Mouse (Mus musculus) thymus, postnatal 0 days (tissue): ENCODE data around the gene Fgd3. TPM values are rescaled to one million over a fixed set of nuclear protein-coding genes. Genes with fewer than 3 reads are reported as not detected.

Source experiments
- DNase-seq: peaks from one replicate; pipeline ENCODE4 v3.0.0-alpha.2; 2015; ENCODE audit warnings: low spot score
- polyA plus RNA-seq: library from polyadenylated mRNA; unstranded; fragments of >200 nt; fragmentation: Nextera tagmentation; extraction: Ambion mirVana; gene quantifications from 2 replicates; pipeline ENCODE4 v1.2.1, GENCODE M21; 2015

Gene Fgd3
- polyA plus RNA-seq, 1 experiment from 2014 or later: 2.1 TPM

DNA sequence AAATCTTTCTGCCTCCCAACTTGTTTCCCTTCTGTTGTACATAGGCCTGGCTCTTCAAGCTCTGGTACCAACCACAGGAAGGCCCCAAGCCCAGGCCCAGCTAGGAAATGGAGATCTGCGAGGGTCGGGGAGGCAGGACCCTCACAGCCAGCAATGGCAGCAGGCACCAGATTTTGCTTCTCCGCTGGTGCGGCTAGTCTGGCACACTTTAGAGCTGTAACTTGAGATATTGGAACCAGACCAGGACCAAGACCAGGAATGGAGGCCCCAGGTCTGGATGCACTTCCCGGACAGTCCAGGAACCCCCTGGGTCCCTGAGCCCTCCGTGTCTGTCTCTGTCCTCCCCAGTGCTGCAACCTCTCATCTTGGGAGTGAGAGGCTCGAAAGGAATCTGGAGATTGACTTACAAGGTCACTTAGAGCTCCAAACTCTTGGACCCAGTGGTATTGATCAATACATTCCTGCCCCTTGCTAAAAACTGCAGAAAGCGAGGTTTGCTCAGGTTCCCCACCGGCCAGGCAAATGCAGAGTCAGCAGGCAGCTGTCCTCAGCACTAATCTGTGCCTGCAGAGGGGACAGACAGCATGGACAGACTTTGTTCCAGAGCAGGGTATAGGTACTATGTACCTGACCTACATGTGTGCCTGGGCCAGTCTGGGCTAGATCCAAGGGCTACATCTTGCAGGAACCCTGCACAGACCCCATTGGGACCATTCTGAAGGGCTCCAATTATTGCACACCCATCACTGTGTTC lies 103.1 kb downstream of the Fgd3 start:
- DNase-seq: no peak

GRCm38 (mm10) chr13:49216220-49216552 lies 103.9 kb downstream of the Fgd3 start:
- no peak for DNase-seq

DNA sequence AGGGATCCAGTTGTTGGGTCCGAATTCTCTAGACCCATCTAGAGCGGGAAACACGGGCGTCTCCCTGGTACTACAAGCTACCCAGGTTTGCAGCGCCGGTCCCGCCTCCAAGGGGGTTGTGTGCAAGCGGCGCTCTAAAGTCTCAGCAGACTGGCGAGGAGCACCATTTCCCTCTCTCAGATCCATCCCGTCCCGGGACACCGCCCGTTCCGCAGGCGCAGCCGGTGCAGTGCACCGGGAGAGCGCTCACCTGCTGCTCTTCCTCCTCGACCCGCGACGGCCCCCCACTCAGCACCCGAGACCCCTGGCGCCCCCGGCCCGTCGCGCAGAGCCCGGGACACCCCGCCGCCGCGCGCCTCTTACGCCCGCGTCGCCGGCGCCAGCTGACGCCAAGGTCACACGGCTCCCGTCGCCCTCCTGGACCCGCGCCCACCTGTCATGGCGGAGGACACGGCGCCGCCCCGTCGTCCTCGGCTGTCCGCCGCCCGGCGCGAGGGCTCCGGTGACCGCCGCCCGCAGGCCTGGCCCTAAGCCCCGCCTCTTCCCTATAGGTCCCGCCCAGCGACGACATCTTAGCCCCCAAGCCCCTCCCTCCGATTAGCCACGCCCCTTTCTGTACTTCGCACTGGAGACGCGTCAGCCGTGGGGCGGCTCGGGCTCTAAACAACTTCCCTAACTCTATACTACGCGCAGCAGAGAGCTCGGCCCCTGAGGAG lies 104.4 kb downstream of the Fgd3 start, which contains the start of gene Card19:
TSS of gene Card19 (minus strand) at position 534 of the 716 bp plus-strand sequence.
- peak; percentile 97 for DNase-seq

- no peak for DNase-seq
Observed at GRCm38 (mm10) chr13:49215128-49215503, 105.0 kb downstream of the Fgd3 start.

DNA sequence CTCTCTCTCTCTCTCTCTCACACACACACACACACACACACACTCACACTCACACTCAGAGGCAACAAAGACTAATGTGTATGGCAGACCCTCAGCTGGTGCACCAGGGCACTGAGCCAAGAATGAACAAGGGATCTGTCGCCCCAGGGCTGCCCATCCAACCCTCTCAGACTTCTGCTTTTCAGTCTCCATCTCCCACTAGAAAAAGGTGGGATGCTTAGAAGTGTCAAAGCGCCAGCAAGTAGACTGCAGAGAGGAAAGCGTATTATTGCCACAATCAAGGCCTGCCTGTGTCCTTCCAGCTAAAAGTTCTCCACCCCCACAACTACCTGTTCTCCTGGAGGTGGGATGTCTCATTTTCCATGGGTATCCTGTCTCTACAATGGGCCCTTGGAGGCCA lies 105.7 kb downstream of the Fgd3 start:
- DNase-seq: no peak

- DNase-seq: peak; percentile 46
Observed at GRCm38 (mm10) chr13:49213531-49213932, 106.6 kb downstream of the Fgd3 start.

- no peak for DNase-seq
Observed at GRCm38 (mm10) chr13:49212711-49213500, 107.2 kb downstream of the Fgd3 start.

Other genes starting within 250 kb of the Fgd3 start
- gene Wnk2, start 172.3 kb downstream of the Fgd3 start, polyA plus RNA-seq: 0.32 and 0.55 TPM in 2 replicates
- gene Ninj1, start 132.8 kb downstream of the Fgd3 start, polyA plus RNA-seq: 29.5 and 32.8 TPM in 2 replicates
- gene Card19, start 104.3 kb downstream of the Fgd3 start, polyA plus RNA-seq: 44.8 and 45.7 TPM in 2 replicates
- gene Susd3, start 71.6 kb downstream of the Fgd3 start, polyA plus RNA-seq: 11.3 and 14.1 TPM in 2 replicates
- gene Bicd2, start 21.3 kb upstream of the Fgd3 start, polyA plus RNA-seq: 25.4 and 27.0 TPM in 2 replicates
- 13.5 and 15.2 TPM in 2 replicates for gene Ippk, start 100.9 kb upstream of the Fgd3 start, polyA plus RNA-seq
- 0.77 and 1.4 TPM in 2 replicates for gene Tes3-ps, start 173.0 kb upstream of the Fgd3 start, polyA plus RNA-seq
- 0.60 and 0.79 TPM in 2 replicates for gene Ecm2, start 184.5 kb upstream of the Fgd3 start, polyA plus RNA-seq
- 9.4 and 9.6 TPM in 2 replicates for gene Aspn, start 224.1 kb upstream of the Fgd3 start, polyA plus RNA-seq